Mouse (Mus musculus): ENCODE results near the gene 4933411K16Rik. TPM values are rescaled to one million over a fixed set of nuclear protein-coding genes. Genes with fewer than 3 reads are reported as not detected.

4933411K16Rik gene
- polyA plus RNA-seq (2014; fragmentation: Illumina TruSeq; extraction: RNeasy Lipid Tissue Mini Kit (QIAGEN cat#74804); ENCODE audit: low read depth, low replicate concordance): not detected

DNA sequence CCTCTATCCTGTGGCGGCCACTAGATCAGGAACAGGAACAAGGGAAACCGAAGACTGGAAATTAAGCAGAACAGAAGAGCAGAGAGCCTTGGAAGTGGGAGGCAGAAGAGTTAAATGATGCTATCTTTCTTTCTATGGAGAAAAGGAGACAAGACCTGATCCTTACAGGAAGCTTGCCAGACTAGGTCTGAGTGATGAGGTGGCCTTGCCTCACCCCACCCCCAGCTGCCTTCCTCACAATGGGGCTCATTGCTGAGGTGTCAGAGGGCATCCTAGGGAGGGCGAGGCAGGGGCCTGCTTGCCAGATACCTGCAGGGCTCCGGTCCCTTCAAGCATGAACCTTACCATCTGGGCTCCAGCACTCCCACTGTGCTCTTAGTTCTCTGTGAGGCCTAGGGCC, at the start of gene 4933411K16Rik:
Gene 4933411K16Rik, plus strand, starts transcription at position 301 of the 400 bp plus-strand sequence.

DNA sequence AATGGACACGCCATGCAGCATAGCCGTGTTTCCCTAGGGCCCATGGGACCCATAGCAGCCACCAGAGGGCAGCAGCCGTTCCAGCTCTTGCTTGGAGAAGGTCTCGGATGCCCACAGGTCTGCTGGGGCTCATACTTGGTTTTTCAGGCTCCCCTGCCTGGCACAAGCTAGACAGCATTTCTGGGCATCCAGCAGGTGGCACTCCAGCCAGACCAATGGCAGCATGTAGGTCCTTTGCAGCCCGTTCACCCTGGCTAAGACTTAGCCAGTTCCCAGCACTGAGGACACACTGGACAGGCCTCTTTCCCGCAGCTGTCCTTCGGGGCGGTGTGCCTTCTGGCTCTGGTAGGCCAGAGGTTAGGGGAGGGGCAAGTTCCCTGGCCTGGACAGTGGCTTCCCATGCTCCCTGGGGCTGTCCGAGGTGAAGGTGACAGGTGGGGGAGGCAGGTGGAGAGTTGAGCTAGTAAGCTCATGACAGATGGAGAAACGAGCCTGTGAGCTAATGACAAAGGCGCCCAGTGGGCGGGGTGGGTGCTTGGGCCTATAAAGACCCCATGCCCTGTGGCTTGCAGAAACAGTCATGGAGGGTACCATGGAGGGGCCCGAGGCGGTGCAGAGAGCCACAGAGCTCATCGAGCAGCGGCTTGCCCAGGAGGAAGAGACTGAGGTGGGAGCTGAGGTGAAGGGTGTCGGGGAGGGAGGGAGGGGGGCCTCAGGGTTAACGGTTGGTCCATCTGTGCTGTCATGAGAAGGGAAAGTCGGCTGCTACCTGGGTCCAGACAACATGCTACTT, 16.4 kb upstream of the 4933411K16Rik start, which contains the start of gene Ankrd2:
Gene Ankrd2, plus strand, starts transcription at position 545 of the 793 bp plus-strand sequence.

DNA sequence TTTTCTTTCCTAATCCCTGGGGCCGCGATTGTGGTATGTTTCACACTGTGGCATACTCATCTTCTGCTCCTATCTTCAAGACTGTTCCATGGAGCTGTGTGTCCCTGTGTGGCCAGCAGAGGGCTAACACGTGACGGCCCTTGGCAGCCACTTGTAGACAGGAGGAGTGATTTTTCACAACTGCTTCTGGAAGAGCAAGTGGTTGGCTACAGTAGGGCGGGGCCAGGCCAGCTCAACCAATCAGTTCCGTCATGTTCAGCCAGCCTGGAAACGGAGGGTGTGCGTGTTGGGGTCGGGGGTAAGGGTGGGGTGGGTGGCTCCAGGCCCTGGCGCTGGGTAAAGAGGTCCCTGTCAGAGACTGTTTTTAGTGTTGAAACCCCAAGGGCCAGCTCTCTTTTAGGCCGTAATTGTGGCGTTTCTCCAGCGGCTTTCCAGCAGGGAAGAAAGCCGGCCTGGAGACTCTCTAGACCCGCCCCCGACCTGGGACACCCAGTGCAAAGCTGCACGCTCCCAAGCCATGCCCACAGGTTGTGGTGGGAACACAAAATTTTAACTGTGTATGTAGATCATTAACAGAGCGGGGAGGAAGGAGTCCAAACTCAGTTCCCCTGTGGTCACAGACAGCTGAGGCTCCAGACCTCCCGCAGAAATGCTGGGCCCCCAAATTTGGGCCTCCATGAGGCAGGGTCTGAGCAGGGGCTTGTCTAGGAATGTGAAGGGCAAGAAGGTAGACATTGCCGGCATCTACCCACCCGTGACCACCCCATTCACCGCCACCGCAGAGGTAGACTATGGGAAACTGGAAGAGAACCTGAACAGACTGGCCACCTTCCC, 6.6 kb upstream of the 4933411K16Rik start, which contains the start of gene Hoga1:
Gene Hoga1, plus strand, starts transcription at position 342 of the 834 bp plus-strand sequence.

DNA sequence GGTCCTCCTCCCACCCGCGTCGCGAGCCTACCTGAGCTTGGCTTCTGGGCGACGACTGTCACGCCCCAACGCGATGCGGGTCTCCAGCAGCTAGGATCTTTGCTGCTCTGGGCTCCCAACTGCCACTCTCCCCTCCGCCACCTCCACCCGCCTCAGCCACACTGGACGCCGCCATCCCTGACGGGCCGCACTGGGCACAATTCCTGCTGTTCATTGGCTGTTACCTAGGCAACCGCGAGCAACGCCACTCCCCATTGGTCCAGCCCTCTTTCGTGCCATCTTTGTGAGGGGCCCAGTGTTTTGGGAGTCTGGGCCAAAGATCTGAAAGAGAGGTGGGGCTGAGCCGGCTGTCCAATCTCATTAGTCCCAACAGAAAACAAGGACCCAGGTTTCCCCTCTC, 34.1 kb downstream of the 4933411K16Rik start, which contains the start of gene Morn4:
Gene Morn4, minus strand, starts transcription at position 192 of the 400 bp plus-strand sequence.

DNA sequence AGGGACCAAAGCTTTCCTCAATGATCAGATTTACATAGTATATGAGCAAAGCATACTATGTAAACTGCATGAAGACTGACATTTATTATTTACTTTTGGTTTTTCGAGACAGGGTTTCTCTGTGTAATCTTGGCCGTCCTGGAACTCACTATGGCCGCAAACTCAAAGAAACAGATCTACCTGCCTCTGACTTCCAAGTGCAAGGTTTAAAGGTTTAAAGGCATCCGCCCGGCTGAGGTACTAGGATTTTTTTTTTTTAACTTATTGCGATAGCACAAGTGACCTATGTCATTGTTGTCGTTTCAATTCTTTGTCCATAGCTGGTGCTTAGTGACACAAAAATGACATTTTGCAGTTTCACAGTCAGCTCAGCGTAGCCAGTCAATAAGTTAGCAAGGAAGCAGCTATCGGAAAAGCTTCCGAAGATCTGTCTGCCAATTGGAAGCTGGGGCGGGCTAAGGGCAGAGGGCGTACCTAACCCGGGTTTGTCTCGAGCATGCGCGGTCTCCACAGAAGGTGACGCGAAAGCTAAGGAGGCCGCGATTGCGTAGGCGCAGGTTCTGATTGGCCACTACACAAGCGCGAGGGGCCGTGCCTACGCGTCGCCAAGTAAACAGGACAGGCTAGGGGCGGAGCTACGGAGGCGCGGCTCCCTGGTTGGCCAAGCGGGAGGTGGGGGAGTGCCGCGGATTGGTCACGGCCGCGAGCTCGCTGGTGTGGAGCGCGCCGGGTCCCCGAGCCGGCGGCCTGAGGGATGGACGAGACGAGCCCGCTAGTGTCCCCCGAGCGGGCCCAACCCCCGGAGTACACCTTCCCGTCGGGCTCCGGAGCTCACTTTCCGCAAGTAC, 37.9 kb downstream of the 4933411K16Rik start, which contains the start of gene Pi4k2a:
Gene Pi4k2a, plus strand, starts transcription at position 723 of the 848 bp plus-strand sequence.

Other genes starting within 250 kb of the 4933411K16Rik start
- gene Frat1, start 222.3 kb upstream of the 4933411K16Rik start, polyA plus RNA-seq (2014; fragmentation: Illumina TruSeq; extraction: RNeasy Lipid Tissue Mini Kit (QIAGEN cat#74804); ENCODE audit: low read depth, low replicate concordance): 3.8 TPM
- 21.7 TPM for gene Frat2, start 204.1 kb upstream of the 4933411K16Rik start, polyA plus RNA-seq (2014; fragmentation: Illumina TruSeq; extraction: RNeasy Lipid Tissue Mini Kit (QIAGEN cat#74804); ENCODE audit: low read depth, low replicate concordance)
- 0.44 TPM for gene Rrp12, start 156.1 kb upstream of the 4933411K16Rik start, polyA plus RNA-seq (2014; fragmentation: Illumina TruSeq; extraction: RNeasy Lipid Tissue Mini Kit (QIAGEN cat#74804); ENCODE audit: low read depth, low replicate concordance)
- gene Pgam1, start 140.3 kb upstream of the 4933411K16Rik start, polyA plus RNA-seq (2014; fragmentation: Illumina TruSeq; extraction: RNeasy Lipid Tissue Mini Kit (QIAGEN cat#74804); ENCODE audit: low read depth, low replicate concordance): 203 TPM
- gene Exosc1, start 118.8 kb upstream of the 4933411K16Rik start, polyA plus RNA-seq (2014; fragmentation: Illumina TruSeq; extraction: RNeasy Lipid Tissue Mini Kit (QIAGEN cat#74804); ENCODE audit: low read depth, low replicate concordance): 18.5 TPM
- gene Zdhhc16, start 118.8 kb upstream of the 4933411K16Rik start, polyA plus RNA-seq (2014; fragmentation: Illumina TruSeq; extraction: RNeasy Lipid Tissue Mini Kit (QIAGEN cat#74804); ENCODE audit: low read depth, low replicate concordance): 35.5 TPM
- gene Mms19, start 71.1 kb upstream of the 4933411K16Rik start, polyA plus RNA-seq (2014; fragmentation: Illumina TruSeq; extraction: RNeasy Lipid Tissue Mini Kit (QIAGEN cat#74804); ENCODE audit: low read depth, low replicate concordance): 13.1 TPM
- gene Ubtd1, start 70.5 kb upstream of the 4933411K16Rik start, polyA plus RNA-seq (2014; fragmentation: Illumina TruSeq; extraction: RNeasy Lipid Tissue Mini Kit (QIAGEN cat#74804); ENCODE audit: low read depth, low replicate concordance): not detected
- gene Ankrd2, start 16.2 kb upstream of the 4933411K16Rik start, polyA plus RNA-seq (2014; fragmentation: Illumina TruSeq; extraction: RNeasy Lipid Tissue Mini Kit (QIAGEN cat#74804); ENCODE audit: low read depth, low replicate concordance): not detected
- gene Hoga1, start 6.6 kb upstream of the 4933411K16Rik start, polyA plus RNA-seq (2014; fragmentation: Illumina TruSeq; extraction: RNeasy Lipid Tissue Mini Kit (QIAGEN cat#74804); ENCODE audit: low read depth, low replicate concordance): 2.1 TPM
- 0.32 TPM for gene Morn4, start 34.1 kb downstream of the 4933411K16Rik start, polyA plus RNA-seq (2014; fragmentation: Illumina TruSeq; extraction: RNeasy Lipid Tissue Mini Kit (QIAGEN cat#74804); ENCODE audit: low read depth, low replicate concordance)
- gene Pi4k2a, start 38.2 kb downstream of the 4933411K16Rik start, polyA plus RNA-seq (2014; fragmentation: Illumina TruSeq; extraction: RNeasy Lipid Tissue Mini Kit (QIAGEN cat#74804); ENCODE audit: low read depth, low replicate concordance): 6.4 TPM
- gene Avpi1, start 76.8 kb downstream of the 4933411K16Rik start, polyA plus RNA-seq (2014; fragmentation: Illumina TruSeq; extraction: RNeasy Lipid Tissue Mini Kit (QIAGEN cat#74804); ENCODE audit: low read depth, low replicate concordance): not detected
- 13.5 TPM for gene Marveld1, start 95.2 kb downstream of the 4933411K16Rik start, polyA plus RNA-seq (2014; fragmentation: Illumina TruSeq; extraction: RNeasy Lipid Tissue Mini Kit (QIAGEN cat#74804); ENCODE audit: low read depth, low replicate concordance)
- 16.4 TPM for gene Zfyve27, start 111.7 kb downstream of the 4933411K16Rik start, polyA plus RNA-seq (2014; fragmentation: Illumina TruSeq; extraction: RNeasy Lipid Tissue Mini Kit (QIAGEN cat#74804); ENCODE audit: low read depth, low replicate concordance)
- gene Sfrp5, start 150.0 kb downstream of the 4933411K16Rik start, polyA plus RNA-seq (2014; fragmentation: Illumina TruSeq; extraction: RNeasy Lipid Tissue Mini Kit (QIAGEN cat#74804); ENCODE audit: low read depth, low replicate concordance): 0.38 TPM
- 0.25 TPM for gene Golga7b, start 195.3 kb downstream of the 4933411K16Rik start, polyA plus RNA-seq (2014; fragmentation: Illumina TruSeq; extraction: RNeasy Lipid Tissue Mini Kit (QIAGEN cat#74804); ENCODE audit: low read depth, low replicate concordance)